Mouse (Mus musculus): ENCODE results near the gene Uba52.

GRCm38 (mm10) chr8:70495771-70496062, 14.9 kb downstream of the Uba52 start:
- no peak for TF ChIP-seq EP300 (IDR thresholded peaks at IDR 0.05; ENCODE audit: low read depth)
- TF ChIP-seq CTCF (IDR thresholded peaks at IDR 0.05; ENCODE audit: low read depth) = no peak

Data from liver, postnatal 0 days (tissue).